Mouse (Mus musculus) lung, postnatal 0 days (tissue): ENCODE measurements at regions not wholly inside any gene's neighbourhood (a gene's known extent, or its start where the extent isn't known, plus 50 kb on each side); places are given as distances from the start of the nearest gene placed in this dataset.

Experiments
- CTCF ChIP-seq: IDR thresholded peaks from 2 replicates; pipeline ENCODE4 v1.5.1; 2016; ENCODE audit warnings: antibody characterized with exemption, mild to moderate bottlenecking
- EP300 ChIP-seq: IDR thresholded peaks from 2 replicates; pipeline ENCODE4 v1.6.1; 2016; ENCODE audit warnings: antibody characterized with exemption, mild to moderate bottlenecking, control low read depth

GRCm38 (mm10) chr8:92569650-92570049 is 104.4 kb upstream of the Irx6 start:
- TF ChIP-seq EP300 (no peak), CTCF (no peak)
